Mouse (Mus musculus): ENCODE measurements around the gene Gm20388.

DNA sequence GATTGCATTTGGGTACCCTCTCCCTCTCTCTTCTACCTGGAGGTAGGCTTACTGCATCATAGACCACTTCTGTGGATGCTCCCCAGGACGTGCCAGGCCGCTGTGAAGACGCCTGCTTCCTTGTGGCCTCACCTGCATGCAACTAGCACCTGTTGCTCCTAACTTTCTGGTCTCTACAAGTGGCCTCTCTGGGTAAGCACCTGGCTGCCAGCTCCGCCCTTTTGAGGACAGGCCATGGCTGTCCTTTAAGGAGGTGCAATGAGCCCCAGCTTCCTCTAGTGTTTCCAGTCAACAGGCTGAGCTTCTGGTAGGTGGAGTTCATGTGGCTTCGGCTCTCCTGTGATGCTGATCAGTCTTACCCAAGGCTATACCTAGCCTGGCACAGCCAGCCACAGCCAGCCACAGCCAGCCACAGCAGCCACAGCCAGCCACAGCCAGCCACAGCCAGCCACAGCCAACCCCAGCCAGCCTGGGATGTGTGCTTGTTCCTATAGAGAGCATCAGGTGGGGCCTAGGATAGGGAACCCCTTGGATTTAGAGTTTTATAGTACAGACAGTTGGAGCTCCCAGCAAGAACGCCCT is 344.9 kb downstream of the Gm20388 start:
- TF ChIP-seq CTCF (IDR thresholded peaks at IDR 0.05; ENCODE audit: low read depth, low read length) (no peak), GATA1 (IDR thresholded peaks at IDR 0.05; ENCODE audit: borderline replicate concordance, low read length) (no peak), TAL1 (conservative IDR thresholded peaks at IDR 0.05; ENCODE audit: low read depth, low read length) (no peak), POLR2AphosphoS5 (IDR thresholded peaks at IDR 0.05; ENCODE audit: insufficient replicate concordance, low read depth, low read length) (no peak), GATA2 (IDR thresholded peaks at IDR 0.05; ENCODE audit: borderline replicate concordance, low read depth, low read length) (no peak)

All from G1E (cell line).